Mouse (Mus musculus) testis, postnatal 10 days (tissue): Measurements from ENCODE around the gene Calhm6.
A peak's percentile ranks its signal among the peaks of the same experiment; 100 is the strongest.

Experiments used
- DNase-seq: peaks from one replicate; pipeline ENCODE4 v3.0.0; 2021; ENCODE audit warnings: low spot score

The Calhm6 gene

GRCm38 (mm10) chr10:34096418-34096883 lies 31.3 kb downstream of the Calhm6 start, which contains the start of gene Calhm5:
Gene Calhm5, minus strand, starts transcription at chr10:34096519.
- DNase-seq: peak; percentile 43

GRCm38 (mm10) chr10:34095964-34096363 lies 31.8 kb downstream of the Calhm6 start:
- no peak for DNase-seq

GRCm38 (mm10) chr10:34095147-34095546 lies 32.6 kb downstream of the Calhm6 start:
- no peak for DNase-seq

GRCm38 (mm10) chr10:34091888-34092287 lies 35.9 kb downstream of the Calhm6 start:
- no peak for DNase-seq

GRCm38 (mm10) chr10:34090481-34090880 lies 37.3 kb downstream of the Calhm6 start:
- DNase-seq: no peak

GRCm38 (mm10) chr10:34089517-34089916 lies 38.3 kb downstream of the Calhm6 start:
- no peak for DNase-seq

- no peak for DNase-seq
Observed at GRCm38 (mm10) chr10:34088515-34088914, 39.3 kb downstream of the Calhm6 start.

GRCm38 (mm10) chr10:34086514-34086913 lies 41.3 kb downstream of the Calhm6 start:
- DNase-seq: no peak
